ENCODE assay signal across 8 mouse cellular contexts in the genomic region with DNA sequence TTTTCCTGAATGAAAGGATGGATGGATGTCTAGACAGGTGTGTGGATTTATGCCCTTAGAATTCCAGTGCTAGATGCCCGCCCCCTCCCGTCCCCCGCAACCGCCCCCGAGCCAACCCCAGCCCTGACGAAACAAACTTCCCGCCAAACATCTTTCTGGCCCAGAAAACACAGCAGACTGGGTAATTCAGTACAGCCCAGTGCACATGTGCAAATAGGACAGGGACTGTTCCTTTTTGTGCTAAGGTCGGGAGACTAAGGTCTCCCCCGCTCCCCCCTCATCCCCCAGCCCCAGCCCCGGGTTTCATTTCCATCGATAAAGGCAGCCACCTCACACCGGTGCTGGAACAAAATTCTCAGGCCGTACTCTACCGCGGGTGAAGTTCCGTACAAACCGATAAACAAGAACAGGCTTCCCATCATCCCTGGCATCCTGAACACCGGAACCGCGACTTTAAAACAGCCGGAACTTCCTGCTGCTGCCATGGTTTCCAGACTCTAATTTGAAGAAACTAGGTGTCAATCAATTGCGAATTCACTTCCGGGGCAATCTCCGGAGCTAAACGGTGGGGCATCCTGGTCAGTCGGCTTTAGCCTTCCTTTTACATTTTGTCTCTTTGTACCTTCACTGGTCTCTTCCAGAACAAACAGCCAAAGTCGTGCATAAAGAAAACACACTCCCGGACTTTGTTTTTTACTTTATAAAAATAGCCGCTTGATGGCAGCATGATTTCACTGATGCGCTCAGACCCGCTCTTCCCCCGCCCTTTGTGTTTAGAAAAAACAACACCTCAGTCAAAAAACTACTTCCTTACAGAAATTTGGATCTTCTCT. TPM values are rescaled to one million over a fixed set of nuclear protein-coding genes. Genes with fewer than 3 reads are reported as not detected.
A peak's percentile ranks its signal among the peaks of the same experiment; 100 is the strongest.
DNase-seq lines count a peak whose midpoint lies in the region; ATAC-seq and TF ChIP-seq lines count a peak whose summit lies in the region.

No protein-coding gene starts in this region.

- peak overlapping the region; percentile 70 for H3K27ac ChIP-seq in heart, embryonic 12.5 days (ENCODE audit: poor library complexity, severe bottlenecking)
- 0 out of 2 replicates have a peak overlapping the region, but pooled peaks have one; percentile 19 for H3K27ac ChIP-seq in kidney, postnatal 0 days
- peak overlapping the region; percentile 59; the same call in 1 of the 2 replicates for H3K27ac ChIP-seq in liver, embryonic 11.5 days (ENCODE audit: low read depth, low read length)
- peak overlapping the region; percentile 69; the same call in 1 of the 2 replicates for H3K27ac ChIP-seq in stomach, embryonic 15.5 days

- peaks cover 5% of the 10 kb centered on the region; the same call in 1 of the 2 replicates for H3K4me1 ChIP-seq in heart, embryonic 12.5 days (replicated peaks)
- no peaks in the 10 kb centered on the region for H3K4me1 ChIP-seq in kidney, postnatal 0 days (replicated peaks; ENCODE audit: insufficient read depth, low read length)
- H3K4me1 ChIP-seq in liver, embryonic 11.5 days (replicated peaks; ENCODE audit: control insufficient read depth, insufficient read depth, low read length): no peaks in the 10 kb centered on the region; the same call in 1 of the 2 replicates
- peaks cover 3% of the 10 kb centered on the region; the same call in 1 of the 2 replicates for H3K4me1 ChIP-seq in stomach, embryonic 15.5 days

- no peaks in the 10 kb centered on the region for H3K9me3 ChIP-seq in heart, embryonic 12.5 days (replicated peaks)
- H3K9me3 ChIP-seq in kidney, postnatal 0 days (replicated peaks; ENCODE audit: low read length): no peaks in the 10 kb centered on the region
- H3K9me3 ChIP-seq in liver, embryonic 11.5 days (ENCODE audit: control insufficient read depth, low read length): no peaks in the 10 kb centered on the region
- H3K9me3 ChIP-seq in stomach, embryonic 15.5 days: no peaks in the 10 kb centered on the region

- H3K27me3 ChIP-seq in heart, embryonic 12.5 days (replicated peaks): no peaks in the 10 kb centered on the region
- no peaks in the 10 kb centered on the region for H3K27me3 ChIP-seq in kidney, postnatal 0 days (ENCODE audit: insufficient read depth, low read length)
- H3K27me3 ChIP-seq in liver, embryonic 11.5 days (replicated peaks; ENCODE audit: control insufficient read depth, insufficient read depth, low read length): no peaks in the 10 kb centered on the region
- no peaks in the 10 kb centered on the region for H3K27me3 ChIP-seq in stomach, embryonic 15.5 days (replicated peaks)

- peak; percentile 77 for DNase-seq in CD4-positive, CD25-positive, alpha-beta regulatory T cell, adult 2 months (ENCODE audit: low read depth, low spot score)
- peak; percentile 91 for DNase-seq in brain, embryonic 18.5 days (ENCODE audit: low read depth, low spot score)
- DNase-seq in kidney, postnatal 0 days (ENCODE audit: low spot score): peak; percentile 94
- DNase-seq in liver, embryonic 11.5 days (ENCODE audit: low spot score): peak; percentile 68
- DNase-seq in natural killer cell, adult 2 months (ENCODE audit: low spot score in 2 of 2): peak; percentile 58 to 78

- H3K9ac ChIP-seq in heart, embryonic 12.5 days: peak overlapping the region; percentile 74
- peak overlapping the region; percentile 60 for H3K9ac ChIP-seq in kidney, postnatal 0 days (ENCODE audit: low read depth, low read length)
- H3K9ac ChIP-seq in liver, embryonic 11.5 days (ENCODE audit: low read depth, low read length): peak overlapping the region; percentile 74
- H3K9ac ChIP-seq in stomach, embryonic 15.5 days: peak overlapping the region; percentile 29; the same call in 1 of the 2 replicates

- peak overlapping the region; percentile 78 for H3K4me2 ChIP-seq in heart, embryonic 12.5 days
- peak overlapping the region; percentile 62 for H3K4me2 ChIP-seq in kidney, postnatal 0 days (ENCODE audit: low read length)
- H3K4me2 ChIP-seq in liver, embryonic 11.5 days: peak overlapping the region; percentile 67
- H3K4me2 ChIP-seq in stomach, embryonic 15.5 days: peak overlapping the region; percentile 54

- under 1% methylated on average over 32 of the region's 32 CpGs for WGBS in heart, embryonic 12.5 days
- under 1% methylated on average over 31 of the region's 32 CpGs for WGBS in kidney, postnatal 0 days
- WGBS in liver, embryonic 11.5 days: under 1% methylated on average over 32 of the region's 32 CpGs
- WGBS in stomach, embryonic 15.5 days: 1% methylated on average over 32 of the region's 32 CpGs

- H3K4me3 ChIP-seq in heart, embryonic 12.5 days: peak overlapping the region; percentile 78
- peak overlapping the region; percentile 62 for H3K4me3 ChIP-seq in kidney, postnatal 0 days (replicated peaks; ENCODE audit: low read depth, low read length)
- H3K4me3 ChIP-seq in liver, embryonic 11.5 days (ENCODE audit: low read depth, low read length): peak overlapping the region; percentile 65
- H3K4me3 ChIP-seq in stomach, embryonic 15.5 days (replicated peaks): peak overlapping the region; percentile 61

- TF ChIP-seq CTCF in kidney, postnatal 0 days (IDR thresholded peaks at IDR 0.05; ENCODE audit: low read depth): peak; percentile 59

- ATAC-seq in erythroid progenitor cell, adult 5-6 weeks (replicated peaks; ENCODE audit: low FRiP score, poor library complexity, severe bottlenecking): peak; percentile 99
- ATAC-seq in heart, embryonic 12.5 days (ENCODE audit: insufficient number of reproducible peaks, low FRiP score): peak; percentile 88
- peak; percentile 89 for ATAC-seq in kidney, postnatal 0 days (replicated peaks; ENCODE audit: low FRiP score, low read depth)
- peak; percentile 94 for ATAC-seq in liver, embryonic 11.5 days (replicated peaks; ENCODE audit: low FRiP score)
- ATAC-seq in stomach, embryonic 15.5 days (ENCODE audit: insufficient read depth, low FRiP score, low read depth): peak; percentile 92

- peaks cover 29% of the 10 kb centered on the region for H3K36me3 ChIP-seq in heart, embryonic 12.5 days
- 0 out of 2 replicates have a peak, but pooled peaks cover 4% of the 10 kb centered on the region for H3K36me3 ChIP-seq in kidney, postnatal 0 days (ENCODE audit: insufficient read depth, low read length)
- peaks cover 4% of the 10 kb centered on the region; the same call in 1 of the 2 replicates for H3K36me3 ChIP-seq in liver, embryonic 11.5 days (ENCODE audit: control insufficient read depth, insufficient read depth, low read length)
- peaks cover 6% of the 10 kb centered on the region; the same call in 1 of the 2 replicates for H3K36me3 ChIP-seq in stomach, embryonic 15.5 days

RNA-seq across cellular contexts. Expression of a gene that starts 9.7 kb away (rescaled TPM):
- total RNA-seq in erythroid progenitor cell, adult 5-6 weeks (2015; ENCODE audit: low replicate concordance): 13.7 and 17.6 TPM in 2 replicates
- 17.3 and 21.6 TPM in 2 replicates for total RNA-seq in erythroid progenitor cell, adult 5-6 weeks (2017; ENCODE audit: low replicate concordance)
- 40.5 and 41.7 TPM in 2 replicates for polyA plus RNA-seq in heart, embryonic 12.5 days (2016; fragmentation: Nextera tagmentation; extraction: Ambion mirVana)
- polyA plus RNA-seq in kidney, postnatal 0 days (2015; fragmentation: Nextera tagmentation; extraction: Ambion mirVana): 47.5 and 49.0 TPM in 2 replicates
- 71.5 and 79.2 TPM in 2 replicates for polyA plus RNA-seq in liver, embryonic 11.5 days (2014; fragmentation: Nextera tagmentation; extraction: Ambion mirVana)
- 63.8 and 67.7 TPM in 2 replicates for polyA plus RNA-seq in stomach, embryonic 15.5 days (2015; fragmentation: Nextera tagmentation; extraction: Ambion mirVana)

RNA-seq across cellular contexts. Expression of a gene that starts 50.3 kb away (rescaled TPM):
- 0.42 TPM in 1 of 2 replicates, not detected in the other for total RNA-seq in erythroid progenitor cell, adult 5-6 weeks (2015; ENCODE audit: low replicate concordance)
- total RNA-seq in erythroid progenitor cell, adult 5-6 weeks (2017; ENCODE audit: low replicate concordance): 0.77 TPM in 1 of 2 replicates, not detected in the other
- 17.1 and 17.6 TPM in 2 replicates for polyA plus RNA-seq in heart, embryonic 12.5 days (2016; fragmentation: Nextera tagmentation; extraction: Ambion mirVana)
- 8.2 and 9.3 TPM in 2 replicates for polyA plus RNA-seq in kidney, postnatal 0 days (2015; fragmentation: Nextera tagmentation; extraction: Ambion mirVana)
- polyA plus RNA-seq in liver, embryonic 11.5 days (2014; fragmentation: Nextera tagmentation; extraction: Ambion mirVana): 5.5 and 6.3 TPM in 2 replicates
- polyA plus RNA-seq in stomach, embryonic 15.5 days (2015; fragmentation: Nextera tagmentation; extraction: Ambion mirVana): 22.2 and 22.4 TPM in 2 replicates

Comparison
In these comparisons a context has a peak if more than half of its experiments do, and no peak if none do; other contexts are left out.
1. Peak in every context shown above with its lines: DNase-seq, ATAC-seq, H3K4me3 ChIP-seq and H3K27ac ChIP-seq.
2. H3K27ac ChIP-seq: peak in every context shown above with its lines; median percentile 70 in heart, embryonic 12.5 days; 69 in stomach, embryonic 15.5 days; 59 in liver, embryonic 11.5 days; 19 in kidney, postnatal 0 days.